Mouse (Mus musculus): ENCODE data around the gene Lars2. TPM values are rescaled to one million over a fixed set of nuclear protein-coding genes. Genes with fewer than 3 reads are reported as not detected.

The Lars2 gene
- polyA plus RNA-seq, 1 experiment from 2014 or later: 749 TPM

- Histone ChIP-seq H3K36me3 (replicated peaks) (peaks cover 40% of the 10 kb centered on the region), H3K27ac (replicated peaks) (no peak overlapping the region), H3K4me1 (peaks cover 12% of the 10 kb centered on the region), H3K4me3 (no peak overlapping the region), H3K27me3 (replicated peaks; ENCODE audit: low read depth, poor library complexity, severe bottlenecking) (peaks cover 4% of the 10 kb centered on the region), H3K9me3 (peaks cover 3% of the 10 kb centered on the region)
- DNase-seq (ENCODE audit: low spot score): peak; percentile 28
- WGBS: 74% methylated on average over 2 of the region's 2 CpGs
These were observed 90.9 kb downstream of the Lars2 start for GRCm38 (mm10) chr9:123457603-123458002.

- H3K36me3 ChIP-seq (replicated peaks): 0 out of 2 replicates have a peak, but pooled peaks cover 13% of the 10 kb centered on the region
- DNase-seq (ENCODE audit: low spot score): no peak
- H3K27ac ChIP-seq (replicated peaks): no peak overlapping the region
- H3K4me1 ChIP-seq: no peaks in the 10 kb centered on the region
- H3K27me3 ChIP-seq (replicated peaks; ENCODE audit: low read depth, poor library complexity, severe bottlenecking): no peaks in the 10 kb centered on the region
- no peaks in the 10 kb centered on the region for H3K9me3 ChIP-seq
- 76% methylated on average over 4 of the region's 4 CpGs for WGBS
- no peak overlapping the region for H3K4me3 ChIP-seq
These were observed 100.5 kb downstream of the Lars2 start for GRCm38 (mm10) chr9:123467141-123467620.

GRCm38 (mm10) chr9:123468406-123469085 lies 101.8 kb downstream of the Lars2 start:
- WGBS: 75% methylated on average over 5 of the region's 5 CpGs
- Histone ChIP-seq H3K9me3 (no peaks in the 10 kb centered on the region), H3K4me3 (no peak overlapping the region), H3K27ac (replicated peaks) (no peak overlapping the region), H3K4me1 (no peaks in the 10 kb centered on the region), H3K27me3 (replicated peaks; ENCODE audit: low read depth, poor library complexity, severe bottlenecking) (no peaks in the 10 kb centered on the region), H3K36me3 (replicated peaks) (0 out of 2 replicates have a peak, but pooled peaks cover 5% of the 10 kb centered on the region)
- DNase-seq (ENCODE audit: low spot score): no peak

- Histone ChIP-seq H3K27ac (replicated peaks) (no peak overlapping the region), H3K27me3 (replicated peaks; ENCODE audit: low read depth, poor library complexity, severe bottlenecking) (no peaks in the 10 kb centered on the region), H3K4me1 (no peaks in the 10 kb centered on the region), H3K36me3 (replicated peaks) (0 out of 2 replicates have a peak, but pooled peaks cover 4% of the 10 kb centered on the region), H3K4me3 (no peak overlapping the region), H3K9me3 (no peaks in the 10 kb centered on the region)
- no peak for DNase-seq (ENCODE audit: low spot score)
These were observed 102.4 kb downstream of the Lars2 start for GRCm38 (mm10) chr9:123469087-123469486.

GRCm38 (mm10) chr9:123473377-123473776 lies 106.7 kb downstream of the Lars2 start:
- H3K4me1 ChIP-seq: peaks cover 10% of the 10 kb centered on the region
- no peak overlapping the region for H3K27ac ChIP-seq (replicated peaks)
- no peaks in the 10 kb centered on the region for H3K36me3 ChIP-seq (replicated peaks)
- H3K27me3 ChIP-seq (replicated peaks; ENCODE audit: low read depth, poor library complexity, severe bottlenecking): no peaks in the 10 kb centered on the region
- H3K4me3 ChIP-seq: no peak overlapping the region
- no peaks in the 10 kb centered on the region for H3K9me3 ChIP-seq
- DNase-seq (ENCODE audit: low spot score): no peak

- no peak overlapping the region for H3K4me3 ChIP-seq
- no peak overlapping the region for H3K27ac ChIP-seq (replicated peaks)
- no peak for DNase-seq (ENCODE audit: low spot score)
- 87% methylated on average over 1 of the region's 1 CpGs for WGBS
- peaks cover 28% of the 10 kb centered on the region for H3K4me1 ChIP-seq
- H3K27me3 ChIP-seq (replicated peaks; ENCODE audit: low read depth, poor library complexity, severe bottlenecking): no peaks in the 10 kb centered on the region
- H3K9me3 ChIP-seq: no peaks in the 10 kb centered on the region
- peaks cover 11% of the 10 kb centered on the region for H3K36me3 ChIP-seq (replicated peaks)
These were observed 108.8 kb downstream of the Lars2 start for GRCm38 (mm10) chr9:123475569-123475968.

GRCm38 (mm10) chr9:123478031-123478585 lies 111.4 kb downstream of the Lars2 start:
- Histone ChIP-seq H3K9me3 (no peaks in the 10 kb centered on the region), H3K36me3 (replicated peaks) (peaks cover 36% of the 10 kb centered on the region), H3K4me1 (peaks cover 53% of the 10 kb centered on the region), H3K4me3 (peak overlapping the region; percentile 75), H3K27ac (replicated peaks) (peak overlapping the region; percentile 88; the same call in 1 of the 2 replicates), H3K27me3 (replicated peaks; ENCODE audit: low read depth, poor library complexity, severe bottlenecking) (no peaks in the 10 kb centered on the region)
- no peak for DNase-seq (ENCODE audit: low spot score)
- under 1% methylated on average over 28 of the region's 29 CpGs for WGBS

- Histone ChIP-seq H3K36me3 (replicated peaks) (peaks cover 42% of the 10 kb centered on the region), H3K27ac (replicated peaks) (peak within 1 kb of the TSS; percentile 88), H3K27me3 (replicated peaks; ENCODE audit: low read depth, poor library complexity, severe bottlenecking) (no peaks in the 10 kb centered on the region), H3K4me3 (peak within 1 kb of the TSS; percentile 75), H3K4me1 (peaks cover 59% of the 10 kb centered on the region), H3K9me3 (no peaks in the 10 kb centered on the region)
- 2% methylated on average over 55 of the region's 57 CpGs for WGBS
- DNase-seq (ENCODE audit: low spot score): peak; percentile 86
These were observed 112.0 kb downstream of the Lars2 start, which contains the start of gene Limd1 for GRCm38 (mm10) chr9:123478586-123479195. Gene Limd1, plus strand, starts transcription at chr9:123478706.

- Histone ChIP-seq H3K27me3 (replicated peaks; ENCODE audit: low read depth, poor library complexity, severe bottlenecking) (no peaks in the 10 kb centered on the region), H3K27ac (replicated peaks) (peak overlapping the region; percentile 88), H3K4me1 (peaks cover 60% of the 10 kb centered on the region), H3K9me3 (no peaks in the 10 kb centered on the region), H3K4me3 (peak overlapping the region; percentile 75), H3K36me3 (replicated peaks) (peaks cover 47% of the 10 kb centered on the region)
- WGBS: 26% methylated on average over 17 of the region's 17 CpGs
- DNase-seq (ENCODE audit: low spot score): peak; percentile 38
These were observed 112.5 kb downstream of the Lars2 start for GRCm38 (mm10) chr9:123479196-123479669.

- Histone ChIP-seq H3K27me3 (replicated peaks; ENCODE audit: low read depth, poor library complexity, severe bottlenecking) (no peaks in the 10 kb centered on the region), H3K27ac (replicated peaks) (peak overlapping the region; percentile 88), H3K4me3 (peak overlapping the region; percentile 75), H3K9me3 (no peaks in the 10 kb centered on the region), H3K4me1 (peaks cover 60% of the 10 kb centered on the region), H3K36me3 (replicated peaks) (peaks cover 54% of the 10 kb centered on the region)
- no peak for DNase-seq (ENCODE audit: low spot score)
- WGBS: 91% methylated on average over 8 of the region's 8 CpGs
These were observed 113.1 kb downstream of the Lars2 start for GRCm38 (mm10) chr9:123479876-123480252.

- no peak for DNase-seq (ENCODE audit: low spot score)
- no peaks in the 10 kb centered on the region for H3K27me3 ChIP-seq (replicated peaks; ENCODE audit: low read depth, poor library complexity, severe bottlenecking)
- H3K4me1 ChIP-seq: peaks cover 60% of the 10 kb centered on the region
- 87% methylated on average over 18 of the region's 18 CpGs for WGBS
- peak overlapping the region; percentile 75 for H3K4me3 ChIP-seq
- no peaks in the 10 kb centered on the region for H3K9me3 ChIP-seq
- peaks cover 58% of the 10 kb centered on the region for H3K36me3 ChIP-seq (replicated peaks)
- H3K27ac ChIP-seq (replicated peaks): peak overlapping the region; percentile 88; the same call in 1 of the 2 replicates
These were observed 113.7 kb downstream of the Lars2 start for GRCm38 (mm10) chr9:123480253-123480921.

- no peaks in the 10 kb centered on the region for H3K9me3 ChIP-seq
- DNase-seq (ENCODE audit: low spot score): no peak
- 86% methylated on average over 7 of the region's 7 CpGs for WGBS
- H3K4me3 ChIP-seq: peak overlapping the region; percentile 75
- peaks cover 66% of the 10 kb centered on the region for H3K36me3 ChIP-seq (replicated peaks)
- H3K27ac ChIP-seq (replicated peaks): no peak overlapping the region
- no peaks in the 10 kb centered on the region for H3K27me3 ChIP-seq (replicated peaks; ENCODE audit: low read depth, poor library complexity, severe bottlenecking)
- peaks cover 62% of the 10 kb centered on the region for H3K4me1 ChIP-seq
These were observed 114.4 kb downstream of the Lars2 start for GRCm38 (mm10) chr9:123481136-123481535.

Measured in embryonic facial prominence, embryonic 10.5 days (tissue).